Mouse (Mus musculus): ENCODE results near the gene Mta3. TPM values are rescaled to one million over a fixed set of nuclear protein-coding genes. Genes with fewer than 3 reads are reported as not detected.

Mta3 gene
- total RNA-seq, 2 experiments from 2014 or later = 94.7 to 97.6 TPM

GRCm38 (mm10) chr17:83759547-83759946 lies 53.6 kb downstream of the Mta3 start:
- DNase-seq = no peak

GRCm38 (mm10) chr17:83764538-83764937 lies 58.6 kb downstream of the Mta3 start:
- DNase-seq = no peak

- no peak for DNase-seq
These were observed 61.1 kb downstream of the Mta3 start for GRCm38 (mm10) chr17:83767064-83767463.

GRCm38 (mm10) chr17:83768309-83768708 lies 62.3 kb downstream of the Mta3 start:
- no peak for DNase-seq

- no peak for DNase-seq
These were observed 64.4 kb downstream of the Mta3 start for GRCm38 (mm10) chr17:83770371-83770770.

- DNase-seq = no peak
These were observed 65.0 kb downstream of the Mta3 start for GRCm38 (mm10) chr17:83770931-83771330.

GRCm38 (mm10) chr17:83772110-83772509 lies 66.1 kb downstream of the Mta3 start:
- no peak for DNase-seq

- no peak for DNase-seq
These were observed 66.7 kb downstream of the Mta3 start for GRCm38 (mm10) chr17:83772711-83773110.

GRCm38 (mm10) chr17:83776965-83777364 lies 71.0 kb downstream of the Mta3 start:
- no peak for DNase-seq

- DNase-seq = no peak
These were observed 71.6 kb downstream of the Mta3 start for GRCm38 (mm10) chr17:83777462-83778051.

GRCm38 (mm10) chr17:83780228-83780627 lies 74.3 kb downstream of the Mta3 start:
- DNase-seq = no peak

GRCm38 (mm10) chr17:83782740-83783139 lies 76.8 kb downstream of the Mta3 start:
- DNase-seq = peak; percentile 41 to 49

- DNase-seq = no peak
These were observed 80.5 kb downstream of the Mta3 start for GRCm38 (mm10) chr17:83786418-83786817.

- no peak for DNase-seq
These were observed 84.2 kb downstream of the Mta3 start for GRCm38 (mm10) chr17:83790158-83790557.

GRCm38 (mm10) chr17:83792388-83792787 lies 86.4 kb downstream of the Mta3 start:
- no peak for DNase-seq

GRCm38 (mm10) chr17:83795121-83795520 lies 89.2 kb downstream of the Mta3 start:
- no peak for DNase-seq

GRCm38 (mm10) chr17:83799506-83800050 lies 93.6 kb downstream of the Mta3 start:
- no peak for DNase-seq

GRCm38 (mm10) chr17:83803987-83804386 lies 98.0 kb downstream of the Mta3 start:
- no peak for DNase-seq

GRCm38 (mm10) chr17:83805078-83805477 lies 99.1 kb downstream of the Mta3 start:
- no peak for DNase-seq

GRCm38 (mm10) chr17:83807345-83807744 lies 101.4 kb downstream of the Mta3 start:
- no peak for DNase-seq

- DNase-seq = peak in 1 of 2 experiments; percentile 60
These were observed 101.9 kb downstream of the Mta3 start for GRCm38 (mm10) chr17:83807778-83808398.

GRCm38 (mm10) chr17:83808476-83809098 lies 102.6 kb downstream of the Mta3 start:
- no peak for DNase-seq

- DNase-seq = no peak
These were observed 103.3 kb downstream of the Mta3 start for GRCm38 (mm10) chr17:83809197-83809829.
